Mouse (Mus musculus) bone marrow, adult 2 months (tissue): ENCODE measurements around the gene Dusp5. TPM values are rescaled to one million over a fixed set of nuclear protein-coding genes. Genes with fewer than 3 reads are reported as not detected.

Experiments used
- H3K27ac ChIP-seq: fragments of 200-500 bp; 2 replicates; pipeline ENCODE4 v1.5.1; 2012; ENCODE audit warnings: low read depth, mild to moderate bottlenecking, control low read depth, inconsistent platforms, low read length; ENCODE audit not compliant: control insufficient read depth, poor library complexity, insufficient read depth
- H3K4me1 ChIP-seq: fragments of 200-500 bp; 2 replicates; pipeline ENCODE4 v1.6.1; 2011; ENCODE audit warnings: low read length; ENCODE audit not compliant: control insufficient read depth, insufficient read depth
- H3K4me3 ChIP-seq: fragments of 200-500 bp; replicated peaks from 2 replicates; pipeline ENCODE3; 2011; ENCODE audit warnings: mild to moderate bottlenecking, low read depth, low read length, control low read depth; ENCODE audit not compliant: control insufficient read depth
- CTCF ChIP-seq: fragments of 200-500 bp; IDR thresholded peaks from 2 replicates; pipeline ENCODE4 v1.5.1; 2011; ENCODE audit warnings: low read length, control low read depth; ENCODE audit not compliant: control insufficient read depth, insufficient read depth
- POLR2A ChIP-seq: fragments of 200-500 bp; IDR thresholded peaks from 2 replicates; pipeline ENCODE4 v1.6.1; 2011; ENCODE audit warnings: low read depth, mild to moderate bottlenecking, control low read depth, low read length, borderline replicate concordance; ENCODE audit not compliant: control insufficient read depth
- WGBS: fragments of 180-500 bp; shearing (Covaris S2); methylation state at CpG from one replicate; pipeline ENCODE4 v1.1.7; 2018; 5-methylcytosine and 5-hydroxymethylcytosine counted together
- polyA plus RNA-seq: library from polyadenylated mRNA; stranded (reverse); fragments of >200 nt; gene quantifications from 2 replicates; pipeline ENCODE4 v1.2.4, GENCODE M21; 2011; ENCODE audit warnings: low replicate concordance; ENCODE audit not compliant: missing spikeins, insufficient read depth, insufficient read length

Dusp5 gene
- polyA plus RNA-seq, 1 experiment: 9.7 TPM

- Histone ChIP-seq H3K4me1 (no peaks in the 10 kb centered on the region; the same call in none of the 2 replicates), H3K4me3 (no peak overlapping the region), H3K27ac (no peak overlapping the region)
- WGBS: 57% methylated on average over 11 of the region's 11 CpGs
- no peak for TF ChIP-seq CTCF
- no peak for TF ChIP-seq POLR2A
These were observed 25.5 kb downstream of the Dusp5 start for GRCm38 (mm10) chr19:53554402-53554801.

GRCm38 (mm10) chr19:53554981-53555616 lies 26.2 kb downstream of the Dusp5 start:
- TF ChIP-seq POLR2A (no peak), CTCF (no peak)
- no peak overlapping the region for H3K4me3 ChIP-seq
- H3K27ac ChIP-seq: no peak overlapping the region
- 59% methylated on average over 5 of the region's 5 CpGs for WGBS
- H3K4me1 ChIP-seq: no peaks in the 10 kb centered on the region; the same call in none of the 2 replicates

GRCm38 (mm10) chr19:53556841-53557240 lies 27.9 kb downstream of the Dusp5 start:
- no peak overlapping the region for H3K27ac ChIP-seq
- H3K4me1 ChIP-seq: no peaks in the 10 kb centered on the region; the same call in none of the 2 replicates
- TF ChIP-seq CTCF (no peak), POLR2A (no peak)
- 45% methylated on average over 6 of the region's 6 CpGs for WGBS
- H3K4me3 ChIP-seq: no peak overlapping the region

- Histone ChIP-seq H3K4me3 (no peak overlapping the region), H3K4me1 (no peaks in the 10 kb centered on the region; the same call in none of the 2 replicates), H3K27ac (no peak overlapping the region)
- 27% methylated on average over 20 of the region's 20 CpGs for WGBS
- TF ChIP-seq POLR2A: no peak
- TF ChIP-seq CTCF: no peak
These were observed 28.5 kb downstream of the Dusp5 start for GRCm38 (mm10) chr19:53557267-53557936.

- H3K27ac ChIP-seq: no peak overlapping the region
- TF ChIP-seq CTCF (no peak), POLR2A (no peak)
- H3K4me3 ChIP-seq: no peak overlapping the region
- WGBS: 88% methylated on average over 3 of the region's 3 CpGs
- H3K4me1 ChIP-seq: no peaks in the 10 kb centered on the region; the same call in none of the 2 replicates
These were observed 31.5 kb downstream of the Dusp5 start for GRCm38 (mm10) chr19:53560436-53560835.

- 55% methylated on average over 4 of the region's 4 CpGs for WGBS
- TF ChIP-seq POLR2A (no peak), CTCF (no peak)
- H3K27ac ChIP-seq: no peak overlapping the region
- no peaks in the 10 kb centered on the region; the same call in 1 of the 2 replicates for H3K4me1 ChIP-seq
- H3K4me3 ChIP-seq: no peak overlapping the region
These were observed 35.3 kb downstream of the Dusp5 start for GRCm38 (mm10) chr19:53564174-53564573.

- H3K4me3 ChIP-seq: no peak overlapping the region
- H3K27ac ChIP-seq: no peak overlapping the region
- 73% methylated on average over 14 of the region's 14 CpGs for WGBS
- TF ChIP-seq POLR2A (no peak), CTCF (no peak)
- H3K4me1 ChIP-seq: no peaks in the 10 kb centered on the region; the same call in 1 of the 2 replicates
These were observed 36.8 kb downstream of the Dusp5 start for GRCm38 (mm10) chr19:53565565-53566277.

GRCm38 (mm10) chr19:53567864-53568263 lies 39.0 kb downstream of the Dusp5 start:
- no peak overlapping the region for H3K27ac ChIP-seq
- WGBS: 19% methylated on average over 11 of the region's 11 CpGs
- H3K4me3 ChIP-seq: no peak overlapping the region

More at GRCm38 (mm10) chr19:53567864-53568263, 39.0 kb downstream of the Dusp5 start:
- TF ChIP-seq POLR2A: no peak
- no peak for TF ChIP-seq CTCF
- H3K4me1 ChIP-seq: peaks cover 1% of the 10 kb centered on the region; the same call in 1 of the 2 replicates
